Comparison of ENCODE assay signal across 9 mouse cellular contexts in the genomic region with DNA sequence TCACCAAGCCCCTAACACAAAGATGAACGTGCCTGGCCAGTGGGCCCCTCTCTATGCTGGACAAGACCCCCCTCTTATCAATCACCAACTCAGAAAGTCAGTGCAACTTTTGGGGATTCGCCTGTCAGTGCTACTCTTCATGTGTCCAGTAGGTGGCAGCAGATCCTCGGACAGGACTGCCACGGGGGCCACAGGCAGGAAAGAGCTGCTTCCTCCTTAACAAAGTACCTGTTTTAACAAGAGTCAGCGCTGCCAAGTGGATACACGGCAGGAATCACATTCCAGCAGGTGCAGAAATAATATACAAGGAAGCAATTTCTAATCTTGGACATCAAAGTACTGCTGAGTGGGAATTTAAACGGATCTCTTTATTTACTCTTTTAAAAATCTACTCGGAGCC.
A peak's percentile ranks its signal among the peaks of the same experiment; 100 is the strongest.
DNase-seq lines count a peak whose midpoint lies in the region; ATAC-seq and TF ChIP-seq lines count a peak whose summit lies in the region.
"Had no signal": no experiment of that assay in that cellular context is flagged by ENCODE, and none has a peak within 500 bp of the region (broad histone marks: within the 10 kb centered on the region; RNA-seq: fewer than 3 reads in every experiment).

No protein-coding gene starts in this region.

- 9% methylated on average over 8 of the region's 8 CpGs for WGBS in embryonic facial prominence, embryonic 11.5 days
- WGBS in midbrain, embryonic 13.5 days = 14% methylated on average over 8 of the region's 8 CpGs
- 13% methylated on average over 8 of the region's 8 CpGs for WGBS in spleen, adult 2 months

- intact Hi-C loops in heart, postnatal 25 days (cut with DNase I) = loop anchor here (2.0 to 5.0 kb wide), 3 partner anchors 54 to 344 kb away; no protein-coding TSS in a partner anchor
- intact Hi-C loops in left cerebral cortex, postnatal 10 days (cut with DNase I) = loop anchor here (1.0 to 10.0 kb wide), 3 partner anchors 325 to 706 kb away; no protein-coding TSS in a partner anchor

- no peak for ATAC-seq in embryonic facial prominence, embryonic 11.5 days (replicated peaks; ENCODE audit: insufficient number of reproducible peaks, low FRiP score, low TSS enrichment, low read depth)
- ATAC-seq in midbrain, embryonic 13.5 days = peak; percentile 45; the same call in 1 of the 2 replicates

- no peak overlapping the region for H3K4me2 ChIP-seq in embryonic facial prominence, embryonic 11.5 days (ENCODE audit: low read depth, low read length)
- H3K4me2 ChIP-seq in midbrain, embryonic 13.5 days (replicated peaks) = no peak overlapping the region

- no peaks in the 10 kb centered on the region for H3K4me1 ChIP-seq in embryonic facial prominence, embryonic 11.5 days (ENCODE audit: control insufficient read depth, insufficient read depth, low read length)
- H3K4me1 ChIP-seq in midbrain, embryonic 13.5 days (replicated peaks) = no peaks in the 10 kb centered on the region
- H3K4me1 ChIP-seq in spleen, adult 2 months (ENCODE audit: control insufficient read depth, insufficient read depth, insufficient read length) = no peaks in the 10 kb centered on the region

- peak; percentile 90 for DNase-seq in heart, adult 11 months
- DNase-seq in heart, postnatal 25 days (ENCODE audit: low spot score) = no peak
- peak; percentile 64 for DNase-seq in adrenal gland, postnatal 25 days
- peak; percentile 78 for DNase-seq in embryonic facial prominence, embryonic 11.5 days (ENCODE audit: low spot score)
- peak; percentile 68 for DNase-seq in heart, postnatal 4 days
- DNase-seq in left cerebral cortex, postnatal 10 days (ENCODE audit: extremely low spot score in 1 of 2, low spot score in 2 of 2) = peak; percentile 57 to 77
- peak; percentile 41 to 55 for DNase-seq in spleen, adult 2 months (ENCODE audit: low read depth in 1 of 2, low spot score in 2 of 2)

- peak; percentile 87; the same call in 1 of the 2 replicates for TF ChIP-seq CTCF in spleen, adult 2 months (IDR thresholded peaks at IDR 0.05; ENCODE audit: extremely low read depth, insufficient read depth, insufficient read length, insufficient replicate concordance)

- no peak overlapping the region for H3K9ac ChIP-seq in embryonic facial prominence, embryonic 11.5 days (replicated peaks; ENCODE audit: low read length)
- H3K9ac ChIP-seq in midbrain, embryonic 13.5 days (replicated peaks) = no peak overlapping the region

- no peak for TF ChIP-seq POLR2A in spleen, adult 2 months (IDR thresholded peaks at IDR 0.05; ENCODE audit: low read depth, low read length)

- H3K9me3 ChIP-seq in embryonic facial prominence, embryonic 11.5 days (replicated peaks; ENCODE audit: control insufficient read depth, low read length) = no peaks in the 10 kb centered on the region
- H3K9me3 ChIP-seq in midbrain, embryonic 13.5 days = no peaks in the 10 kb centered on the region

- H3K27ac ChIP-seq in embryonic facial prominence, embryonic 11.5 days (replicated peaks; ENCODE audit: low read depth, low read length) = no peak overlapping the region
- no peak overlapping the region for H3K27ac ChIP-seq in midbrain, embryonic 13.5 days
- H3K27ac ChIP-seq in spleen, adult 2 months (ENCODE audit: insufficient read depth, low read length) = no peak overlapping the region

- no peaks in the 10 kb centered on the region for H3K27me3 ChIP-seq in embryonic facial prominence, embryonic 11.5 days (ENCODE audit: control insufficient read depth, insufficient read depth, low read length)
- peaks cover 16% of the 10 kb centered on the region; the same call in 1 of the 2 replicates for H3K27me3 ChIP-seq in midbrain, embryonic 13.5 days
- H3K27me3 ChIP-seq in spleen, adult 2 months (ENCODE audit: control insufficient read depth, insufficient read depth, low read length) = no peaks in the 10 kb centered on the region

- no peaks in the 10 kb centered on the region for H3K36me3 ChIP-seq in embryonic facial prominence, embryonic 11.5 days (replicated peaks; ENCODE audit: control insufficient read depth, insufficient read depth, low read depth, low read length)
- H3K36me3 ChIP-seq in midbrain, embryonic 13.5 days = no peaks in the 10 kb centered on the region
- H3K36me3 ChIP-seq in spleen, adult 2 months (ENCODE audit: control insufficient read depth, insufficient read depth, low read length) = no peaks in the 10 kb centered on the region

- no peak overlapping the region for H3K4me3 ChIP-seq in embryonic facial prominence, embryonic 11.5 days (ENCODE audit: low read depth, low read length)
- H3K4me3 ChIP-seq in midbrain, embryonic 13.5 days (replicated peaks) = no peak overlapping the region
- no peak overlapping the region for H3K4me3 ChIP-seq in spleen, adult 2 months (ENCODE audit: extremely low read depth, insufficient read depth, insufficient read length)
- H3K4me3 ChIP-seq: megakaryocyte, embryonic 14.5 days had no signal
